Mouse (Mus musculus) lung, embryonic 14.5 days (tissue): ENCODE results near the gene Mgrn1. TPM values are rescaled to one million over a fixed set of nuclear protein-coding genes. Genes with fewer than 3 reads are reported as not detected.

Source experiments
- ATAC-seq: fragments of 200-750 bp; cut with Nextera tagmentation; 2 replicates; pipeline ENCODE4 v1.8.0; 2017; ENCODE audit warnings: mild to moderate bottlenecking, moderate TSS enrichment, moderate library complexity; ENCODE audit not compliant: insufficient read depth
- DNase-seq: peaks from one replicate; pipeline ENCODE4 v3.0.0-alpha.2; 2015
- H3K27ac ChIP-seq: fragments of 300-500 bp; sonication (generic); 2 replicates; pipeline ENCODE4 v1.5.1; 2014; ENCODE audit warnings: low read depth, mild to moderate bottlenecking, moderate library complexity
- H3K27me3 ChIP-seq: fragments of 300-500 bp; sonication (generic); 2 replicates; pipeline ENCODE4 v1.6.1; 2014; ENCODE audit warnings: low read length, control low read depth; ENCODE audit not compliant: insufficient read depth
- H3K36me3 ChIP-seq: fragments of 300-500 bp; sonication (generic); 2 replicates; pipeline ENCODE4 v1.6.1; 2014; ENCODE audit warnings: control low read depth; ENCODE audit not compliant: insufficient read depth
- H3K4me1 ChIP-seq: fragments of 300-500 bp; sonication (generic); 2 replicates; pipeline ENCODE4 v1.6.1; 2014; ENCODE audit warnings: antibody characterized with exemption, control low read depth; ENCODE audit not compliant: insufficient read depth
- H3K4me2 ChIP-seq: fragments of 300-500 bp; sonication (generic); 2 replicates; pipeline ENCODE4 v1.6.1; 2014; ENCODE audit warnings: mild to moderate bottlenecking
- H3K4me3 ChIP-seq: fragments of 300-500 bp; sonication (generic); 2 replicates; pipeline ENCODE4 v1.5.1; 2014; ENCODE audit warnings: low read depth, low read length
- H3K9ac ChIP-seq: fragments of 300-500 bp; sonication (generic); 2 replicates; pipeline ENCODE4 v1.6.1; 2014
- H3K9me3 ChIP-seq: fragments of 300-500 bp; sonication (generic); 2 replicates; pipeline ENCODE4 v1.6.1; 2016; ENCODE audit warnings: low read depth, low read length, control low read depth
- CTCF ChIP-seq: IDR thresholded peaks from 2 replicates; pipeline ENCODE4 v1.5.1; 2016; ENCODE audit warnings: antibody characterized with exemption, low read depth
- WGBS: fragments of 180-500 bp; shearing (Covaris S2); extraction: QIAGEN DNeasy Blood & Tissue Kit; methylation state at CpG from one replicate; pipeline ENCODE4 v1.1.7; 2014; 5-methylcytosine and 5-hydroxymethylcytosine counted together
- polyA plus RNA-seq: library from polyadenylated mRNA; unstranded; fragments of >200 nt; fragmentation: Nextera tagmentation; extraction: Ambion mirVana; gene quantifications from 2 replicates; pipeline ENCODE4 v1.2.1, GENCODE M21; 2014

The Mgrn1 gene
- 88.0 and 88.8 TPM in 2 replicates for polyA plus RNA-seq

DNA sequence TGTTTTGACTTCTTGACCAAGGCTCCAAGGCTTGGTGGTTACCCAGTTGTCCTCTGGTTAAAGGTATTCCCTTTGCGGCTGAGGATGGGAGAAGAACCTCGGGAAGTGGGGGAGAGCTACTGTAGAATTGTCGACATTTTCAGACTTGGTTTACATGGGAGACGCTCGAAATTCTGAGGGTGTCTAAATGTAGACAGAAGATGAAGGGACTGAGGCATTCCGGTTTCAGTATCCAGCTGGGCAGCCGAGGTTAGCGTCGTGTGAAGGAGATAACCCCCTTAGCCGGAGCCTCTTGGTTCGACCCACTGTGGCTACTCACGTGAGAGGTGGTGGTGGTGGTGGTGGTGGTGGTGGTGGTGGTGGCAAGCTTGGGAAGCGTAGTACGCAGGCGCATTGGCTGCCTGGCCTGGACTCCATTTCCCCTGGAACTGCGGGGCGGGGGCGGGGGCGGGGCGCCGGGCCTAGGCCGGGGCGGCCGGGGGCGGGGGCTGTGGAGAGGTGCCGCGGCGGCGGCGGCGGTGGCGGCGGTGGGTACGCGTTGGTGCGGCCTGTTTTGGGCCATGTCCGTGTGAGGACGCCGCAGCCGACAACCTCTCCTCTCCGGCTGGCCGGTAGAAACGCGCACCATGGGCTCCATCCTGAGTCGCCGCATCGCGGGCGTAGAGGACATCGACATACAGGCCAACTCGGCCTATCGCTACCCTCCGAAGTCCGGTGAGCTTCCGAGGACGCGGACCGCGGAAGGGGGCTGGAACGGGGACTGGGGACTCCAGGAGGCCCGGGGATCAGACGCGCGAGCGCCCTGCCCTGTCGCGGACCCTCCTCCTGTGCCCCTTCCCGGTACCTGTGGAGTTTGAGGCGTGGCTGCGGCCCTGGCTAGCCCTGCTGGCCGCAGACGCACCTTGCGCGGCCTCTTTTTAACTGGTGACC, at the start of gene Mgrn1:
Gene Mgrn1, plus strand, starts transcription at position 490 of the 930 bp plus-strand sequence.
- Histone ChIP-seq H3K4me2 (peak within 1 kb of the TSS; percentile 94), H3K9me3 (no peaks in the 10 kb centered on the region), H3K4me1 (peaks cover 23% of the 10 kb centered on the region), H3K27me3 (no peaks in the 10 kb centered on the region), H3K9ac (peak within 1 kb of the TSS; percentile 88), H3K36me3 (0 out of 2 replicates have a peak, but pooled peaks cover under 1% of the 10 kb centered on the region), H3K4me3 (peak within 1 kb of the TSS; percentile 86), H3K27ac (peak within 1 kb of the TSS; percentile 89)
- 0 out of 2 replicates have a peak, but pooled peaks have one; percentile 2 for TF ChIP-seq CTCF
- ATAC-seq = peak; percentile 89
- peak; percentile 93 for DNase-seq
- under 1% methylated on average over 59 of the region's 74 CpGs for WGBS

DNA sequence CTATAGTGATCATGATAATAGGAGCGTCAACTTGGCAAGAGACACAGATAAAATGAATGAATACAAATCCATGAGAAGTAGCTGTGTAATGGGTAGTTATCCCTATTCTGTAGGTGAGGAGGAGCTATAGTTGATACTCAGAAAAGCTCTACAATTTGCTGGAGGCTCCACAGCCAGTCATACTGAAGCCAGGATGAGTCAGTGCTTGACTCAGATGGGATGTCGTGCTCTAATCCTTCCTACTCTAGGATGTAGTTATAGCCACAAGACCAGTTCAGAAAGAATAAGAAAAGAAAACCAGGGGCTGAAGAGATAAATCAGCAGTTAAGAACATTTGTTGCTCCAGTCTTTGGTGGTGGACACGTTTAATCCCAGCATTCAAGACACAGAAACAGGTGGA, 48.4 kb upstream of the Mgrn1 start:
- Histone ChIP-seq H3K9ac (no peak overlapping the region), H3K4me3 (no peak overlapping the region), H3K27me3 (no peaks in the 10 kb centered on the region), H3K4me2 (no peak overlapping the region), H3K4me1 (no peaks in the 10 kb centered on the region), H3K27ac (no peak overlapping the region), H3K36me3 (no peaks in the 10 kb centered on the region), H3K9me3 (no peaks in the 10 kb centered on the region)
- no peak for TF ChIP-seq CTCF
- 80% methylated on average over 3 of the region's 3 CpGs for WGBS
- DNase-seq (no peak), ATAC-seq (no peak)

DNA sequence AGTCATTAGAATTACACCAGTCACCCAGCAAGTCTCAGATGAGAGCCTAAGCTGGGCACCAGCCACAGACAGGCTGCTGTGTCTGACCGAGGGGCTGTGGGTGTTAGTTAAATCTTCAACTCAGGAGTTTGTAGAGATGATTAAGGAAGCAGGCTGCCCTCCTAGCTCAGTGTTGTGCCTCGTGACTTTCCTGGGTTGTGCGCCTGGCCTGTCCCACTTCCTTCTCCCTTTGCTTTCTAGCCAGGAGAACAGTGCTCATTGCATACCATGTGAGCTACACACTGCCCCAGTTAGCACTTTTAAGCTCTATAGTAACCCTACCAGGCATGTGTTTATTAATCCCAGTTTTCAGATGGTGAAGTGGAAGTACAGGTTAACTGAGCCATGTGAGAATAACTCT, 46.5 kb upstream of the Mgrn1 start:
- H3K27me3 ChIP-seq = no peaks in the 10 kb centered on the region
- 66% methylated on average over 3 of the region's 3 CpGs for WGBS
- no peak for ATAC-seq

DNA sequence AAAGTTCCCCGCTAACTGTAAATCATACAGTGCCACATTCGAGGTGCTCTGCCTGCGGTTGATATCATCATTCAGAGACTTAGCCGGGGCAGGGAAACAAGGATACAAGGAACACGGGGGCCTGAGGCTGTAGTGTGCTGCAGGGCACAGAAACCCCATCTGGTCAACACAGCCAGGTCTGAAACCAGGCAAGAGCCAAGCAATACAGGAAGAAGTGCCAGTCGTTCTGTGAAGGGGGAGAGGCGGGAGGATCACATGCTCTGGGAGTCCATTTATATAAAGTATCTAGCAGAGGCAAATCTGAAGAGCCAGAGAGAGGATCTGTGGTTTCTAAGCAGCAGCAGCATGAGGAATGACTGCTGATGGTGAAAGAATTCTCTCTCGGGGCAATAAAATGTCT, 45.8 kb upstream of the Mgrn1 start:
- Histone ChIP-seq H3K9ac (no peak overlapping the region), H3K36me3 (no peaks in the 10 kb centered on the region), H3K27ac (no peak overlapping the region), H3K4me3 (no peak overlapping the region), H3K27me3 (no peaks in the 10 kb centered on the region), H3K9me3 (no peaks in the 10 kb centered on the region), H3K4me1 (no peaks in the 10 kb centered on the region), H3K4me2 (no peak overlapping the region)
- ATAC-seq (no peak), DNase-seq (no peak)
- WGBS = 72% methylated on average over 8 of the region's 8 CpGs
- TF ChIP-seq CTCF = no peak

More for the DNA sequence above, 46.5 kb upstream of the Mgrn1 start:
- no peak overlapping the region for H3K4me3 ChIP-seq
- TF ChIP-seq CTCF = no peak
- H3K9ac ChIP-seq = no peak overlapping the region
- no peaks in the 10 kb centered on the region for H3K36me3 ChIP-seq
- no peaks in the 10 kb centered on the region for H3K4me1 ChIP-seq
- no peak overlapping the region for H3K4me2 ChIP-seq
- H3K27ac ChIP-seq = no peak overlapping the region
- no peaks in the 10 kb centered on the region for H3K9me3 ChIP-seq
- no peak for DNase-seq

DNA sequence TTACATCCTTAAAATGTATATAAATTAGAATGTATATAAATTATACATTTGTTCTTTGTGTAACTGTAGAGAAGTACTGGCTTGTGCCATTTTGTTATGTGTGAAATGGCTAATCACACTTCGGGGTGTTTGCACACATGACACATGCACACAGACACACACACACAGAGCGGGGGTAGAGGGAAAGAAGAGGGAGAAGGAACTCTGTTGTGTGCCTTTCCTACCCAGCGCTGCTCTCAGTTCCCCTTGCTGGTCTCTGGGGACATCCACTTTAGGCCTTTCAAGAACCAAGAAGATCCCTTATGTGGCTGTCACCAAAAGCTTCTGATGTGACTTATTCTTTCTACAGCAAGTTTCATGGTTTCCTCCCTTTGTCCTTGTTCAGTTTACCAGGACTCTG, 39.0 kb upstream of the Mgrn1 start:
- H3K27ac ChIP-seq = no peak overlapping the region
- no peaks in the 10 kb centered on the region for H3K36me3 ChIP-seq
- H3K9me3 ChIP-seq = no peaks in the 10 kb centered on the region
- no peak overlapping the region for H3K4me3 ChIP-seq
- no peaks in the 10 kb centered on the region for H3K27me3 ChIP-seq
- H3K9ac ChIP-seq = no peak overlapping the region
- DNase-seq (no peak), ATAC-seq (no peak)
- TF ChIP-seq CTCF = no peak
- 74% methylated on average over 3 of the region's 3 CpGs for WGBS
- H3K4me1 ChIP-seq = 0 out of 2 replicates have a peak, but pooled peaks cover 3% of the 10 kb centered on the region
- no peak overlapping the region for H3K4me2 ChIP-seq

DNA sequence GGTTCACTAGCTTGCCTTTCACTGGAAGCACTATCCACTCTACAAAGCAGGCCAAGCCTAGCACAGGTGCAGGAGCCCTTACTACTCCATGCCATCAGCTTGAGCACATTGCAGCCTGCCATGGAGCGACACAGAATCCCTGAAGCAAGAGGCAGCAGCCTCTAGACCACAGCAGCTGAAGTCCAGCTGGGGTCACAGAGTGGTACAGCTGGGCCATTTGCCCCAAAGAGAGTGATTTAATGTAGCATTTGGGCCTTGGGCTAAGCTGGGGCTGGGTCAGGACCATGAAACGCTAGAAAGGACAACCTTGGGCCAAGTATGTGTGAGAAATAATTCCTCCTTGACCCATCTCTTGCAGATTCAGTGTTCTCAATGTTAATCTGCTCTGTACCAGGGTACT, 38.0 kb upstream of the Mgrn1 start:
- Histone ChIP-seq H3K4me3 (no peak overlapping the region), H3K27me3 (no peaks in the 10 kb centered on the region), H3K9ac (no peak overlapping the region), H3K36me3 (no peaks in the 10 kb centered on the region), H3K4me2 (no peak overlapping the region), H3K9me3 (no peaks in the 10 kb centered on the region), H3K27ac (no peak overlapping the region), H3K4me1 (0 out of 2 replicates have a peak, but pooled peaks cover 3% of the 10 kb centered on the region)
- ATAC-seq (no peak), DNase-seq (no peak)
- WGBS = 81% methylated on average over 2 of the region's 2 CpGs
- no peak for TF ChIP-seq CTCF

DNA sequence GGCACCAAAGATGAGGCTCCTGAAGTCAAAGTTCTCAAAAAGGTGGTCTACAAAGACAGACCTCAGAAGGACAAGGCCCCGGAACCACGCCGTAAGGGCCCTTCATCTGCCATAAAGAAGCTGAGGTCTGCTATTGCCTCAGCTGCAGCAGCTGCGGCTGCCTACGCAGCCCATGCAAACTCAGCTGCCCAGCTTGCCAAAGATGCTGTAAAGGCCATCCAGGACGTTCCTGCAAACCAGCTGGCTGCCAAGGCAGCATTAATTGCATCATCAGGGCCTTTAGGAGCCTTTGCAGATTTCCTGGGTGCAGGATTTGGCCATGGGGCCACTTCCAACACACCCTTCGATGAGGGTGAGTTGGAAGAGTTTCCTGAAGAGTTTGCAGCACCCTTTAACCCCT, 35.7 kb upstream of the Mgrn1 start:
- H3K9ac ChIP-seq = no peak overlapping the region; the same call in 1 of the 2 replicates
- 0 out of 2 replicates have a peak, but pooled peaks cover 3% of the 10 kb centered on the region for H3K4me1 ChIP-seq
- 66% methylated on average over 7 of the region's 7 CpGs for WGBS
- peak overlapping the region; percentile 59; the same call in 1 of the 2 replicates for H3K27ac ChIP-seq
- H3K27me3 ChIP-seq = no peaks in the 10 kb centered on the region
- H3K9me3 ChIP-seq = no peaks in the 10 kb centered on the region
- DNase-seq (no peak), ATAC-seq (no peak)
- no peak overlapping the region for H3K4me2 ChIP-seq
- no peaks in the 10 kb centered on the region for H3K36me3 ChIP-seq
- TF ChIP-seq CTCF = no peak
- no peak overlapping the region for H3K4me3 ChIP-seq
